Mouse (Mus musculus) heart, postnatal 4 days (tissue): ENCODE measurements at regions not wholly inside any gene's neighbourhood (a gene's known extent, or its start where the extent isn't known, plus 50 kb on each side); places are given as distances from the start of the nearest gene placed in this dataset.
A peak's percentile ranks its signal among the peaks of the same experiment; 100 is the strongest.
"Not testable (repeated sequence)": the region's sequence is repeated elsewhere in the genome, so short reads cannot be mapped to it uniquely, and the experiment has no call there.

ENCODE experiments used
- DNase-seq: peaks from one replicate; pipeline ENCODE4 v3.0.0; 2021

DNA sequence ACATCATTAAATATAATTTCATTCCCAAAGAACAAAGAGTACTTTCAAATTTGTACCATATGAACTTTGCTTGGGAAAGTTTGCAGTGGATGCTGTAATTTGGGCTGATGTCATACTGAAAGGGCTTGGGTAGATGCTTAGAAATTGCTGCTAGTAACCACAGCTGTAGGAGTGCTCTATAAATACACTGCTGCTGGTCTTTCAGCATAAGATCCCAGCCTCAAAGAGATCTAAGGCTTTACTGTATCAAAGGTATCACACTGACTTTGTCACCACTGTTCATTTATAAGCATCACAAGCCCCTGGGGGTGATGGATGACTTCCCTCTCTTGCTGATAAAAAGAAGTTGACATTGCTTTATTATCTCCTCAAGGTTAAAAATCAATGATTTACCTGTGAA, 497.2 kb downstream of the Pla2g4a start:
- no peak for DNase-seq

DNA sequence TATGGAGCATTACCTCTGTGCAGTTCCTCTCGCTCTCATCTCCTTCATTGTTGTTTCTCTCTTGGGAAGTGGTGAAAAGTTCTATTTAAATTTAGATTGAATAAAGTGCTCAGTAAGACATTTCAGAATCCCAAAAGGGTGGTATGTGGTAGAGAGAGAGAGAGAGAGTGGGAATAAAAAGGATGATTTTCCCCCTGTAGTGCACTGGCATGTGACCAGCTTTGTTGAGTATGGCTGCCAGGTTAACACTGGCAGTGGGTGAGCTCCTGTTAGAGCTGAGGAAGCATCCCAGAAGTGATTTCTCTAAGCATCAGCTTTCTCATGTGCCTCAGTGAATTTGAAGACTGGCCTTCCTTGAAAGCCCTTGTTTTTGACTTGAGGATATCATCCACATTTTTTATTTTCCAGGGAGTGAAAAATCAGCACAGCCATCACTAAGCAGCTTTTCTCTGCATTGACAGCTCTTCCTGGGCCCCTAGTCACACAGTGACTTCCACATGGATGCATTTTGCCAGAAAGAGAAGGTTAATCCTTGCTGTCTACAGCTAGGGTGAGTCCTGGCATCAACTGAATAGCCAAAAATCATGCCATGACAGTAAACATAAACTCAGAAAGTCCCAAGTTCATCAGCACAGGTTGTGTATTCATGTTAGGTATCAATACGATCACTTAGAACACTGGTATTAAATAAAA, 511.1 kb downstream of the Pla2g4a start:
- DNase-seq: no peak

DNA sequence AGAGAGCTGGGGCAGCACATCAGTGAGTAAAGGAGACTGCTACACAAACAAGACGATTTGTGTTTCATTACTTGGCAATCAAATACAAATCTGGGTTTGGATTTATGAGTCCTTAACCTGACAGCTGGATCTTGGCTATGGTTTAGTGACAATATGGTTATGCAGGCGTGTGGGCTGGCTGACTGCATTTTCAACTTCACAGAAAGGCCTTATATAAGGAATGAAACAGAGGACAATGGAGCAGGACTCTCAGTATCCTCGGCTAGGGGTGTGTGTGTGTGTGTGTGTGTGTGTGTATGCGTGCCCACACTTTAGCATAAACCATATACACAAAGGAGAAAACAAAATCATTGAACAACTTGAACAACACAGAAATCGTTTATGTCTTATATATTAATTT, 512.6 kb downstream of the Pla2g4a start:
- no peak for DNase-seq

DNA sequence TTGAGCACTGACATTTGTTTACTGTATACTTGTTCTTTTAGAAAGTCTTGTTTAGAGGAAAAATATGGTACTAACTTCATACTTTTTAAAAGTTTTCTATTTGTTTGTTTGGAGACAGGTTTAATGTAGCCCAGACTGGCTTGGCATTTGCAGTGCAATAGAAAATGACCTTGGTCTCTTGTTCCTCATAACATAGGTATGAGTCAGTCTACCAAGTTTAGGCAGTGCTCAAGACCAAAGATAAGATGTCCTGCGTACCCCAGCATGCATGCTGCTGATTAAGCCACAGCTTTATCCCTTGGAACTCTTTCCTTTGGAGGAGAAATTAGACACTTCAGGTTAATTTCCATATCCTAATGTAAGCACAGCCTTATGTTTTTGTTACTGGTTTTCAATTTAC, 550.1 kb downstream of the Pla2g4a start:
- DNase-seq: peak; percentile 14

DNA sequence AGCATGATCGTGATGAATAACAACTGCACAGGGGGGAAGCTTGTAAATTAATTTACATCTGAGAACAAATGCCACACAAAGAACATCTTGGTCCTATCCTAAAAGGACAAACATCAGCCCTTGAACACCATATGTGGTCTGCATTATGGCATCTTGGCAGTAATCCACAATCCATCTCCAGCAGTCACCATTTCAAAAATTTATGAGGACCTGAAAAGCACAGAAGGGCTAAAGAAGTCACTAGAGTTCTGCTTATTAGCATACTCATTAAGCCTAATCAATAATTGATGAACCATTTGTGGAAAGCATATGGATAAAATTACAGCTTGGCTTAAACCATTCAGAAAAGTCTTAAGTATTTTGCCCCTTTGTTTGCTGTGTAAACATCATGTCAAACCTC, 555.7 kb downstream of the Pla2g4a start:
- DNase-seq: no peak

DNA sequence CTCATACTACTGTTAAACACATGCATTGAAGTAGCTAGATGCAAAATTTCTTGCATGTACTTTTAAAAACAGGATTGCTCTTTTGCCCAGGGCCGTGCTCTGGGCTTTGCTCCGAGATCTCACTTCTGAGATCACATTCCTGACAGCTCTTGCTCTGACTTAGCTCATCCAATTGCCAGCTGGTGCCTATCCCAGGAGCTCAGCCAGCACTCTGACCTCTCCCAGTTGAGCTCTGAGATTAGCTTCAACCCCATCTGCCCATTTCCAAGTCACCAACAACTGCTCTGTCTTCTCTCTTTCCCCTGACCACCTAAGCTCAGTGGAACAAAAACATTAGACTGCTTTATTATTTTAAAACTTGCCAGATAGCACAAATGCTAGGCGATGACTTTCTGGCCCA, 572.4 kb downstream of the Pla2g4a start:
- no peak for DNase-seq

DNA sequence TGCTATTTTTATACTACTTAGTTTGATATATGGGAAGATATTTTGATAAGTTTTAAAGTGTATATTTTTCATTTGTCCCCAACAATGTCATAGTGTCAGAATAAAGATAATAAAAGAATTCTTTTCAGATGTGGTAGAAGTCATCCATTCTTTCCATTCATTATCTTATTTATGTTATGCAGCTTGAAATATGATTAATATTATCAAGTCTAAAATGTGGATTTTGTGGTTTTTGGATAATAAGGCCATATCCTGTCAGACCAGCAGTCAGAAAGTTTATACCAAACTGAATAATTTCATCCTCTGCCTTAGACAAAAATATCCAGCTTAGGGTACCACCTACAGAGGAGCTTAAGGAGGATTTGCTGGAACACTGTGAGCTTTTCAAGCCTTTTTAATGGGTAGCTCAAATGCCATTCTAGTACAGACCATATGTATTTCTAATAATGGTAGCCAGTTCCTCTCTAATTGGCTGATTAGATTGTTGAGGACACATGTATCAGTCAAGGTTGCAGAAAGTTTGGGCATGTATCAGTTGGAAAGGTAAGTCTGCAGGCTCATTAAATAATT, 609.7 kb downstream of the Pla2g4a start:
- no peak for DNase-seq

DNA sequence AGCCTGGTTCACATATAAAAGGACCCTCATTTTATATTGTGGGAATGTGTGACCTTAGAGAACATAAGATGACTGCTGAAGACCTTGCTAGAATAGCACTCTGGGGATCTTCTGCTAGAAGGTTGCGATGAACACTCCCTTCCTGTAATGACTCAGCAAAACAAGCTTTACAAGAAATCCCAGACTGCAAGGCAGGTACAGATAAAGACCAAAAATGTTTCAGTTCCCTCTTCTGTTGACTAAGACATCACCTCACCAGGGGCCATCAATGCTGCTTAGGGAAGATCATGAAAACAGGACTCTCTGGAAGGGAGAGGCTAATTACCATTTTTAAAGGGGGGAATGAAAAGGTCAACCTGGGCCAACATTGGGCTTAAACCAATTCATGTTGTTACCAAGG, 613.7 kb downstream of the Pla2g4a start:
- no peak for DNase-seq

DNA sequence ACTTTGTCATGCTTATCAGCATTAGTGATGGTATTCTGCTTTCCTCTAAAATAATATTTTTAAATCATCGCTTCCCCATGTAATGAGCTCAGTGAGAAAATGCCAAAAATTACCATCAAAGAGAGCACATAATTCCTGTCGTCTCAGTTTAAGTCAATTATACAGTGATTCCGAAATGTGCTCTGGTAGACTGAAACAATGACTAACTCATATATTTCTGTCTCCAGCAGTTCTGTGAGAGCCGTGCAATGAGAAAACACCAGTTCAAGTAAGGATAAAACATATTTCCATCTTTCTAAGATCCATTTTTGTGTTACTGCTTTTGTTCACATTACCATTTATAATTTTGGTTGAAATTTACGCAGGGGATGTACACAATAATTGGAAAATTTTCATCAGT, 622.9 kb downstream of the Pla2g4a start:
- no peak for DNase-seq

DNA sequence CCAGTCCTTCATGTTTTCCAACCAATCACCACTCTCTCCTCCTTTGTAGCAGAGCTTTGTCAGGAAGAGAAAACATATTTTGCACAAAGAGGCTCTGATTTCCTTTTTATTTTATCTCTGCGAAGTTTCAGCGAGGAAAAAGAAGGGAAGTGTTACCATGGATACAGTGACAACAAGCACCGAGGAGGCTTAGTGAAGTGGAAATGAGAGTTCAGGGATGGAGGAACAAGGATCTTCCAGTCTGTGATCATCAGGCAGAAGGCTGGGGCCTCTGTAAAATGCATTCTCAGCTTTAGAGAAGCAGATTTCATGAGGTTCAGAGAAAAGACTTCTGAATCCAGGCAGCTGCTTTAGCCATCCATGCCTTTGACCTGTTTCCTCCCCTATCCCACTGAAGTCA, 628.9 kb downstream of the Pla2g4a start:
- no peak for DNase-seq

DNA sequence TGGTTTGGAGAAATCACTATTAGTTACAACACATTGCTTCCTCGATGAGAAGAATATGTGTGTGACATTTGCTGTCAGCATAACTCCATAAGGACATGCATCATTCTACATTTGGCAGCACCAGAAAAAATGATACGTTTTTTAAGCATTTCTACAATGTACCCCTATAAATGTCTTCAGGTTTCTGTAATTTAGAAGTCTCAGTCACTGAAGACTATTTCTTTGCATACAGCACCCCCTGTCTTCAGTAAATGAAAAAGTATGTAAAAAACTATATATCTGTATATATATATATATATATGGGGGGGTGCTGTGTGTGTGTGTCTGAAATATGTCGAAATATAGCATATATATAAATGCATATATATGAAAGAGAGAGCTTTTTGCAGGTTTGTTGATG, 633.9 kb downstream of the Pla2g4a start:
- DNase-seq: no peak

DNA sequence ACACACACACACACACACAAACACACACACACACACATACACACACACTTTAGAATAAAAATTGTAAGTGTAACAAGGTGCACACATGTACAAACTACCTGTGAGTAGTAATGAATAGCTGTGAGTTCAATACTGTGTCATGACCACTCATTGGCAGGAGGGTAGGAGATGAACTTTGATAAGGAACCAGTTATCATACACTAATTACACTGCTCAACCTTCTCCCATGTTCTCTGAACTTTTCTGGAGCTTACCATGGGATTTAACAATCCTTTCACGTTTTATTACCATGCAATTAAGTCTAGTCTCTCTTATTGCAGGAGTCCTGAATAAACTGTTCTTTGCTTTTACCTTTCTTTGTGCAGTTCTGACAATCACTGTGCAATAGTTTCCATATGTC, 638.0 kb downstream of the Pla2g4a start:
- no peak for DNase-seq

DNA sequence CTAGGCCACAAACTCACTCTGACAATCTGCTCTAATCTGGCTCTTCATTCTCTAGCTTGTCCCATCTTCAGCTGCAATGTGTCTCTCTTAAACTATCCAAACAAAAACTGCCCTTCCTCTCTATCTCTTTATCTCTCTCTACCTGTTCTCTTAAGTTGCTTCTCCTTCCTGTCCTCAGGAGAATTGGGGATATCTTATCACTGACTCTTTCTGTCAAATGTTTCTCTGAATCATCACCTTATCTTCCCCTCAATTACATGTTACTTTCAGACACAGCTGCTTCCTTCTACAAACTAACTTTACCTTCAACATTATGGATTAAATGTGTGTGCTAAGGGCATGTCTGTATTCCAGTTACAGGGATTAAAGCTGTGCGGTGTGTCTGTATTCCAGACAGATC, 671.4 kb downstream of the Pla2g4a start:
- no peak for DNase-seq

DNA sequence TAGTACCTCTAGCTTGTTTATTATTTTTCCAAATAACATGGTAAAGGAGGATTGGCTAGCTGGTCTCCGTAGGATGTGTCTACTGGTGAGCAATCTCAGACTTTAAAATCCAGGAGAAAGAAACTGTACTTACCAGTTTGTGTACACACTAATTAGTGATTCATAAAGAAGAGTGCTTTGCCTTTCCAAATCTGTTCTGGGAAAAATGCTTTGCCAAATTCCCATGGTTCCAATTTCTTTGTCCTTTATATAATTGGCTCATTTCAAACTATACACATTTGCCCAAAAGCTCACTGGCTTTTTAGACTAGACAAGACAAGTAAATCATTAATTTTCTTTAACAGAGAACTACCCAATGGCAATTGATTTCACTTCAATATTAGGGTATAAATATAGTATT, 686.2 kb downstream of the Pla2g4a start:
- no peak for DNase-seq

DNA sequence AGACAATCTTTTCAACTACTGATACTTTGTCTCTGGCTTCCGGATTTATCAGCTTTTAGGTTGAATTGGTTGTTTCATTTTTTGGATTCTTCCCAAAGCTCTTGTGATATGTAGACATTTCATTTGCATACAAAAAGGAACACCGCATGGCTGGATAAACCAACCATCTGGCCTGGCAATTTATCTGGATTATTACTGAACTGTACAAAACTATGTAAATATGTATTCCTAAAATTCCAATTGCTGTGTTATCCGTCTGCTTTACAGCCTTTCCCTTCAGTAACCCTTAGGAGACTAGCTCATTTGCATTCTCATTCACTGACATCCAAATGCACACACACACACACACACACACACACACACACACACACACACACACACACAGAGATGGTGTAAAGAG, 704.2 kb downstream of the Pla2g4a start:
- no peak for DNase-seq

DNA sequence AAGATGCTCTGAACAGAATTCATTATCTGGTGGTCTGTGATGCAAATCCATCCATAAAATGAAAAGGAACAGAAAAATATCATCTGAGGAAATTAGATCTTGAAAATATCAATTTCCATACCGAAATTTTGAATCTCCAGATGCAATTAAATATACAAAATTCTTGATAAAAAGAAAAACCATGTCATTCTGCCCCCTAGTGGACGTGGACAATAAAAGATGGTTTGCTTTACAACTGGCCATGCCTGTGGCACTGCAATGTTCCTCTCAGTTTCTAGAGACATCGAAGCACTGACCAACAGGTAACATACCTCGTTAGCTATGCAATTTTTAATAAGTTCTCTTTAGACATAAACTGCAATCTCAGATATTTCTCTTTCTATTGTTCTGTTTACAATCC, 706.9 kb downstream of the Pla2g4a start:
- no peak for DNase-seq

DNA sequence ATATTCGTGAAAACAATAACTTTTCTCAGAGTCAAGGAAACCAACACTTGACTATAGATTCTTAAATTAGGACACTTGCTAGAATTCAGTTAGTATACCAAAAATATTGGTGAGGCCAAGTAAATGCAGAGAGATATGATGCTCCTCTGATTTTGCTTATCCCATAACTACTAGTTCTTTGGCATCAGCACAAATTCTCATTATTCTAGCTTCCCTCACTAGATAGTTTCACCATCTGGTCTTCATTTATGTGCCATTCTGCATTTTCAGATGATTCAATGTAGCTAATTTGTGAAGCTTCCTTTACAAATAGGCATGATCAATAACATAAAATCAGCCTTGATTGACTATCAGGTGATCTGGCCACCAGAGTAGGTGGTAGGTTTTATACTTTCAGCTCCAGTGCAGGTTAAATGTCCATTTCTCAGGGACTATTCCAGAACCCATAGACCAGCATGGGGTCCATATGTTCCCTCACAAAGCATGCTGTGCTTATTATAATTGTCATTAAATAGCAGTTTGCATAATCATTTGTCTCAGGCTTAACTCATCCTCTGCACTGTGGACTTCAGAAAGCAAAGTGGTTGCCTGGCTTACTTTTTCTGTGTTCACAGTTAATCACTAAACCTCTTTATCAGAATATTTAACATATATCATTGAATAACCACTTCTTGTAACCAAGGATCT, 722.6 kb downstream of the Pla2g4a start:
- no peak for DNase-seq

DNA sequence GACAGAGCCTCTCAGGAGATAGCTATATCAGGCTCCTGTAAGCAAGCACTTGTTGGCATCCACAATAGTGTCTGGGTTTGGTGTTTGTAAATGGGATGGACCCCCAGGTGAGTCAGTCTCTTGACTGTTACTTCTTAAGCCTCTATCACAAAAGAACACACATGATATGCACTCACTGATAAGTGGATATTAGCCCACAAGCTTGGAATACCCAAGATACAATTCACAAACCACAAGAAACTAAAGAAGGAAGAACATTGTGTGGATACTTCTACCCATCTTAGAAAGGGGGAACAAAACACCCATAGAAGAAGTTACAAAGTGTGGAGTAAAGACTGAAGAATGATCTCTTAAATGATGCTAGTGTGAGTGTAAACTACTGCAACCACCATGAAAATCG, 733.9 kb downstream of the Pla2g4a start:
- DNase-seq: not testable (repeated sequence)

DNA sequence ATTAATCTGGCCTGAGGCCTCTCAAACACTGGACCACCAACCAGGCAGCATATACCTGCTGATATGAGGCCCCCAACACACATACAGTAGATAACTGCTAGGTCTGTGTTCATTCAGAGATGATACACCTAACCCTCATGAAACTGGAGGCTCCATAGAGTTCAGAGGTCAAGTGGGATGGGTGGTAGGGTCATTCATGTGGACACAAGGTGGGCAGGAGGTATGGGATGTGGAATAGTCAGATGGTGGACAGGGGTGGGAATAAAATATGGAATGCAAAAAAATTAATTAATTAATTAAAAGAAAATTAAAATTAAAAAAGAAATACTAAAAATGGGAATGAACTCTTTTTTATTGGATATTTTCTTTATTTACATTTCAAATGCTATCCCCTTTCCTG, 734.7 kb downstream of the Pla2g4a start:
- no peak for DNase-seq

DNA sequence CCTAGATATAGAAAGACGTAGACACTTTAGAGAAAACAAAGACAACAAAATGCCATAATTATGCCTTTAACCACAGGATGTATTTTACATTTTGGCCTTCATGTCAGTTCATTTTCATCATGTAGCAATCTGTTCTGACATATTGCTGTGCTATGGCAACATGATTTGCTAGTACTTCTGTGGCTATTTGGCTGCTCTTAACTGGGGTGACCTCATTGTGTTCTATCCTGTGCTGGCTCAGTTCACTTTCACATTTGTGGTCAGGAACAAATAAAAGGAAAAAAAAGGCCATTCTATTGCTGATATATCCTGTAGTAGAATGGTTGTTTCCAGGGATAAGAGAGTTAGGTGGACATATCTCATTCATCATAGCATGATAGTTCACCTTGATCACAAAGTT, 758.5 kb downstream of the Pla2g4a start:
- no peak for DNase-seq

DNA sequence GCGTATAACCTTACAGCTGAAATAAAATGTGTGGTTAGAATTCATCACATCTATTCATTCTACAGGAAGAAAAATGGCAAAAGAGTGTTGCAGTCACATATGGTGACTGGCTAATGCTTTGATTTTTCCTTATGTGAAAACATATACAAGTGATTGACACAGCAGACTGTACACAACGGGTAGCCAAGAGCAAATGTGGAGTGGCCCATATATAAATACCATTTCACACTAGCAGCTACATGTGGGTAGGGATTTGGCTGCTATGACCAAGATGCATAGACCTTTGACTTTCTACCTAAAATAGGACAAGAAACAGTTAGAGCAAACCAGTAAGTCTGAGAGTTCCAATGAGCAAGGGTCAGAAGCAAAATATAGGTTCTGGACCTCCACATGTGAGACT, 761.8 kb downstream of the Pla2g4a start:
- DNase-seq: no peak

DNA sequence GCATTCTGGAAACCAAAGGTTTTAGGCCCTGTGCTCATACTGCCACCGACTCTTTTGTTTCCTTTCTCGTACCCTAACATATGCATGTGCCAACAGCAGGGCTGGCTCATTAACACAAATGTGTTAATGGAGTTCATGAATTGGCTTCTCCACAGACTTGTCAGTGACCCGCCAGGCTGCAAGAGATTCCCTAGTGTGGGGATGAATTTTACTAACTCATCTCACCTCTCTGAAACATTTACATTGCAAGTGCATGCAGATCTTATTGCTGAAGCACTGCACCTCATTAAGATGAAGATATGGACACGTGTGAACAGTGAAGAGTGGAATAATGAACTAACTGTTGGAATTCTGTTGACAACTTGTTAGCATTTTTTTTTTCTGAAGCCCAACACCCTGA, 762.2 kb downstream of the Pla2g4a start:
- DNase-seq: no peak
